In the genomic region with DNA sequence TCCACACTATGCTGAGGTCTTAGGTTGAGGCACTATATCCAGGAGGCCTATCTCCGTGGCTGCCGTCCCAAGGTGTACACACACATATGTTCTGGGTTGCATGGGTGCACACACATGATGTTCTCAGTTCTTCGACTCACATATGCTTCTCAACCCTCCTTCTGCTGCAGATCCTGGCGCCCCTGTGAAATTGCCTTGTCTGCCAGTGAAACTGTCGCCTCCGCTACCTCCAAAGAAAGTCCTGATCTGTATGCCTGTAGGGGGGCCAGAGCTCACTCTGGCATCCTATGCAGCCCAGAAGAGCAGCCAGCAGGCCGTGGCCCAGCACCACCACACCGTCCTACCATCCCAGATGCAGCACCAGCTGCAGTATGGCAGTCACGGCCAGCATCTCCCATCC, we compare ENCODE assay signal across 25 mouse cellular contexts.
DNase-seq lines count a peak whose midpoint lies in the region; ATAC-seq and TF ChIP-seq lines count a peak whose summit lies in the region.
"Had no signal": no experiment of that assay in that cellular context is flagged by ENCODE, and none has a peak within 500 bp of the region (broad histone marks: within the 10 kb centered on the region; RNA-seq: fewer than 3 reads in every experiment).

No protein-coding gene starts in this region.

- H3K27me3 ChIP-seq in forebrain, postnatal 0 days (ENCODE audit: insufficient read depth, low read length), result no peaks in the 10 kb centered on the region
- no peaks in the 10 kb centered on the region for H3K27me3 ChIP-seq in forebrain, embryonic 13.5 days
- H3K27me3 ChIP-seq: embryonic facial prominence, embryonic 15.5 days; hindbrain, embryonic 12.5 days had no signal

- no peak overlapping the region for H3K27ac ChIP-seq in forebrain, postnatal 0 days (ENCODE audit: low read depth, low read length)
- no peak overlapping the region for H3K27ac ChIP-seq in forebrain, embryonic 13.5 days
- peak overlapping the region; percentile 46; the same call in 1 of the 2 replicates for H3K27ac ChIP-seq in layer of hippocampus, adult 2 months
- H3K27ac ChIP-seq: embryonic facial prominence, embryonic 15.5 days; forebrain, embryonic 10.5 days; gastrocnemius, adult 2 months; hindbrain, embryonic 12.5 days had no signal

- 0 out of 2 replicates have a peak, but pooled peaks cover 11% of the 10 kb centered on the region for H3K36me3 ChIP-seq in forebrain, postnatal 0 days (ENCODE audit: insufficient read depth)
- H3K36me3 ChIP-seq in forebrain, embryonic 13.5 days (ENCODE audit: poor library complexity, severe bottlenecking), result peaks cover 8% of the 10 kb centered on the region
- H3K36me3 ChIP-seq: embryonic facial prominence, embryonic 15.5 days; forebrain, embryonic 10.5 days; G1E had no signal

- H3K4me1 ChIP-seq in forebrain, postnatal 0 days (ENCODE audit: insufficient read depth), result no peaks in the 10 kb centered on the region
- no peaks in the 10 kb centered on the region for H3K4me1 ChIP-seq in forebrain, embryonic 13.5 days
- H3K4me1 ChIP-seq: embryonic facial prominence, embryonic 15.5 days; forebrain, embryonic 10.5 days; hindbrain, embryonic 12.5 days had no signal

- DNase-seq in cerebellum, postnatal 10 days, result peak; percentile 32 to 36
- no peak for DNase-seq in cerebellum, adult 9-10 months
- DNase-seq in forebrain, postnatal 0 days, result no peak
- DNase-seq in layer of hippocampus, adult 2 months (ENCODE audit: low spot score in 2 of 2), result peak in 1 of 2 experiments; percentile 16
- no peak for DNase-seq in layer of hippocampus, adult 9-10 months (ENCODE audit: low spot score)
- no peak for DNase-seq in Muller cell, postnatal 12 days (ENCODE audit: inconsistent ontology term)
- DNase-seq: adrenal gland, postnatal 14 days; B cell, adult 2 months; cerebellum, adult 11 months; cerebellum, adult 9-11 months; embryo, embryonic 11 days; gastrocnemius, adult 2 months; gastrocnemius, postnatal 25 days; heart, postnatal 10 days; heart, postnatal 4 days had no signal

- ATAC-seq in forebrain, postnatal 0 days, result peak; percentile 60
- no peak for ATAC-seq in forebrain, embryonic 13.5 days
- ATAC-seq: CD4-positive, CD25-positive, alpha-beta regulatory T cell, adult 4 months; hindbrain, embryonic 16.5 days; inflammation-experienced regulatory T-cells, adult 6 months; intestine, postnatal 0 days had no signal

- H3K4me2 ChIP-seq in forebrain, postnatal 0 days (ENCODE audit: low read depth), result no peak overlapping the region
- H3K4me2 ChIP-seq in forebrain, embryonic 13.5 days, result no peak overlapping the region
- H3K4me2 ChIP-seq: embryonic facial prominence, embryonic 15.5 days; hindbrain, embryonic 12.5 days had no signal

- no peaks in the 10 kb centered on the region for H3K9me3 ChIP-seq in forebrain, postnatal 0 days (ENCODE audit: low read length)
- H3K9me3 ChIP-seq in forebrain, embryonic 13.5 days (replicated peaks), result no peaks in the 10 kb centered on the region
- H3K9me3 ChIP-seq: embryonic facial prominence, embryonic 15.5 days; G1E; hindbrain, embryonic 12.5 days had no signal

- WGBS in forebrain, postnatal 0 days, result 72% methylated on average over 9 of the region's 9 CpGs
- WGBS in forebrain, embryonic 13.5 days, result 89% methylated on average over 9 of the region's 9 CpGs

- no peak overlapping the region for H3K9ac ChIP-seq in forebrain, postnatal 0 days
- H3K9ac ChIP-seq in forebrain, embryonic 13.5 days, result no peak overlapping the region
- H3K9ac ChIP-seq: embryonic facial prominence, embryonic 15.5 days; hindbrain, embryonic 12.5 days had no signal

- H3K4me3 ChIP-seq in forebrain, postnatal 0 days (ENCODE audit: low read depth, low read length), result no peak overlapping the region
- no peak overlapping the region for H3K4me3 ChIP-seq in forebrain, embryonic 13.5 days
- no peak overlapping the region for H3K4me3 ChIP-seq in layer of hippocampus, adult 2 months
- H3K4me3 ChIP-seq: embryonic facial prominence, embryonic 15.5 days; erythroblast, embryonic 14.5 days; forebrain, embryonic 10.5 days; gastrocnemius, adult 2 months; hindbrain, embryonic 12.5 days had no signal

- no peak for TF ChIP-seq CTCF in forebrain, postnatal 0 days (IDR thresholded peaks at IDR 0.05; ENCODE audit: low read depth)
- TF ChIP-seq CTCF in layer of hippocampus, adult 2 months (conservative IDR thresholded peaks at IDR 0.05), result 0 out of 2 replicates have a peak, but pooled peaks have one; percentile 2

Comparison
In these comparisons a context has a peak if more than half of its experiments do, and no peak if none do; other contexts are left out.
1. DNase-seq: peak in cerebellum, postnatal 10 days (2 of 2); none in cerebellum, adult 9-10 months (single experiment), forebrain, postnatal 0 days (single experiment), layer of hippocampus, adult 9-10 months (single experiment) and Muller cell, postnatal 12 days (single experiment).